Mouse (Mus musculus) C2C12 (cell line): Measurements from ENCODE around the gene Gm3625. TPM values are rescaled to one million over a fixed set of nuclear protein-coding genes. Genes with fewer than 3 reads are reported as not detected.
A peak's percentile ranks its signal among the peaks of the same experiment; 100 is the strongest.

Source experiments
- H3K27me3 ChIP-seq: one replicate; pipeline ENCODE4 v1.6.1; 2011; ENCODE audit not compliant: control insufficient read depth, insufficient read depth, insufficient read length
- H3K36me3 ChIP-seq: one replicate; pipeline ENCODE4 v1.6.1; 2011; ENCODE audit not compliant: control insufficient read depth, insufficient read depth
- H3K4me3 ChIP-seq: one replicate; pipeline ENCODE4 v1.5.1; 2011; ENCODE audit warnings: mild to moderate bottlenecking, control low read depth; ENCODE audit not compliant: poor library complexity, insufficient read depth, severe bottlenecking
- H3K79me2 ChIP-seq: one replicate; pipeline ENCODE4 v1.6.1; 2011; ENCODE audit not compliant: control insufficient read depth, insufficient read depth
- H3K79me3 ChIP-seq: one replicate; pipeline ENCODE4 v1.6.1; 2011; ENCODE audit warnings: low read depth, control low read depth
- H3ac ChIP-seq: one replicate; pipeline ENCODE3; 2011; ENCODE audit warnings: low read depth; ENCODE audit not compliant: control insufficient read depth, insufficient read length
- CEBPB ChIP-seq: IDR thresholded peaks from one replicate; pipeline ENCODE4 v1.6.1; 2011; ENCODE audit warnings: low read depth, mild to moderate bottlenecking, control low read depth, moderate library complexity
- CTCF ChIP-seq: IDR thresholded peaks from one replicate; pipeline ENCODE4 v1.5.1; 2011; ENCODE audit not compliant: control insufficient read depth, insufficient read depth, insufficient read length
- FOSL1 ChIP-seq: IDR thresholded peaks from one replicate; pipeline ENCODE4 v1.8.0; 2011; ENCODE audit warnings: mild to moderate bottlenecking, low read length; ENCODE audit not compliant: poor library complexity, insufficient read depth, severe bottlenecking
- MAX ChIP-seq: IDR thresholded peaks from one replicate; pipeline ENCODE4 v1.6.1; 2011; ENCODE audit warnings: mild to moderate bottlenecking, control low read depth
- MYOD1 ChIP-seq: IDR thresholded peaks from one replicate; pipeline ENCODE4 v1.6.1; 2011; ENCODE audit warnings: low read depth; ENCODE audit not compliant: control insufficient read depth, insufficient read length
- MYOG ChIP-seq: IDR thresholded peaks from one replicate; pipeline ENCODE4 v1.6.1; 2011; ENCODE audit not compliant: control insufficient read depth, insufficient read length; ENCODE audit errors: extremely low read depth
- USF1 ChIP-seq: IDR thresholded peaks from one replicate; pipeline ENCODE4 v1.6.1; 2011; ENCODE audit warnings: low read depth, mild to moderate bottlenecking, control low read depth, moderate library complexity
- polyA plus RNA-seq: library from polyadenylated mRNA; unstranded; fragments of >200 nt; fragmentation: generic; extraction: Trizol; gene quantifications from one replicate; pipeline ENCODE4 v1.2.1, GENCODE M21; 2012; ENCODE audit warnings: missing spikeins

The Gm3625 gene
- polyA plus RNA-seq, 1 experiment: not detected

DNA sequence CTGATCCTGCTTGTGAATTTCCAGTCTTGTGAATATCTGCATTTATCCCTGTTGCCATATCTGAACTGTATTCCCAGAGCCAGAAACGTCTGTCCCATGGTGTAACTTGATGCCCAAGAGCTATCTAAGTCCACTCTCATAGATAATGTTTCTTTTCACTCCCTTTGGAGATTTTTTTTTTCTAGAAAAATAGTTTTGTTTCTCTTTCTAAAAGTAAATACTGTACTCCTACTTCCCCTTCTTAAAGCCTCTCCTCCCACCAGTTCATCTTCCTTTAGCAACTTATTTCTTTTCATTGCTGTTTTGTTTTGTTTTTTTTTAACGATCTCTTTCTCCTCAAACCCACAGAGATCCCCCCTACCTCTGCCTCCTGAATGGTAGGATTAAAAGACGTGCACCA, 13.9 kb upstream of the Gm3625 start:
- Histone ChIP-seq H3ac (no peak overlapping the region), H3K79me3 (peaks cover 20% of the 10 kb centered on the region), H3K79me2 (peaks cover 86% of the 10 kb centered on the region), H3K36me3 (no peaks in the 10 kb centered on the region), H3K27me3 (no peaks in the 10 kb centered on the region), H3K4me3 (no peak overlapping the region)
- TF ChIP-seq CTCF: no peak
- no peak for TF ChIP-seq MYOG
- no peak for TF ChIP-seq FOSL1
- no peak for TF ChIP-seq CEBPB
- TF ChIP-seq MYOD1: no peak
- no peak for TF ChIP-seq USF1
- TF ChIP-seq MAX: no peak

DNA sequence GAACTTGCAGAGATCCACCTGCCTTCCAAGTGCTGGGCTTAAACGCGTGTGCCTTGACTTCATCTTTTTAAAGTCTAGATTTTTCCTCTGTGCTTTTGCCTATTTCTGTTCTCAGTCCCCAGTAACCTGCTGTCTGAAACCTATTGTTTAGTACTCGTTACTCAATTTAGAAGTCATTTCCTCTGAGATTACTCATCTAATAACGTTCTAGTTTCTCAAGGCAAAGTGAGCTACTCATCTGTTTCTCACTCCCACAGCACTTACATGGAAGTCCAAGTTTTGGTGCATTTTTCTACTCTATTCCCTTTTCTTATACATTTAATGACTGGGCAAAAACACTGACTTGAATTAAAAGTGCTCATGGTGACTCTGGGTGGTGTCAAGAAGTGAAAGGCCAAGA, 7.0 kb upstream of the Gm3625 start:
- Histone ChIP-seq H3K79me3 (peaks cover 51% of the 10 kb centered on the region), H3K4me3 (no peak overlapping the region), H3ac (no peak overlapping the region), H3K27me3 (no peaks in the 10 kb centered on the region), H3K36me3 (no peaks in the 10 kb centered on the region), H3K79me2 (peaks cover 99% of the 10 kb centered on the region)
- TF ChIP-seq USF1: no peak
- TF ChIP-seq FOSL1: no peak
- no peak for TF ChIP-seq CEBPB
- no peak for TF ChIP-seq MYOD1
- no peak for TF ChIP-seq MAX
- TF ChIP-seq MYOG: no peak
- TF ChIP-seq CTCF: no peak

DNA sequence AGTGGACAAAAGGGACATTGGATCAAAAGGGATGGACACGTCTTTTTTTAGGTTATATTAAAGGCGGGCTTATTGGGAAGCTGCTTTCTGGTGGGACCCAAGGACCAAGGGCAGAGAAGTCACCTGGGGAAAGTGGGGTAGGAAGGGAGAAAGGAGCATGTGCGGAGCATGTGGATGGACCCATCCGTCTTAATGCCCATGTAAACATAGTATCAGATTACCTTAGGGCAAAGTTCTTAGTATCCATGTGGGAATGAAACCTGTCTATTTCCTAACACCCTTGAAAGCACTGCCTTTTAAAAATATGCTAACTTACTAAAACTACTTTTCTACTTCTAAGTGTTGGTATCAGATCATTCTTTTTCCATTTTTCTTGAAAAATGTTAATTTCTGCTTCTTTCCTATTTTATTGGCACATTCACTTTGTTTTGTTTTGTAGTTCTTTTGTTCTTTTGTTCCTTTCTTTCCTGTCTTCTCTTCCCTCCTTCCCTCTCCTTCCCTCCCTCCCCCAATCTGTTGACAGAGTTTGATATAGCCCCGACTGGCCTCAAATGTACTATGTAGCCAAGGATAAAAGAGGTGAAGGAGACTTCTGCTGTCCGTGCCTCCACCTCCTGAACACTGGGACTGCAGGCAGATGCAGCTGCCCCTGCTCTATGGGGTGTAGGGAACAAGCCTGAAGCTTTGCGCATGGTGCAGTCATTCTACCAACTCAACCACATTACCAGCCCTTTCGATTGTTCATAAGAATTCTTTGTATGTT, 6.1 kb upstream of the Gm3625 start:
- no peaks in the 10 kb centered on the region for H3K27me3 ChIP-seq
- H3K4me3 ChIP-seq: no peak overlapping the region
- H3ac ChIP-seq: no peak overlapping the region
- TF ChIP-seq MAX (no peak), FOSL1 (no peak), CTCF (no peak), MYOD1 (no peak), CEBPB (no peak), USF1 (no peak), MYOG (no peak)
- peaks cover 55% of the 10 kb centered on the region for H3K79me3 ChIP-seq
- H3K79me2 ChIP-seq: peaks cover 99% of the 10 kb centered on the region
- no peaks in the 10 kb centered on the region for H3K36me3 ChIP-seq

DNA sequence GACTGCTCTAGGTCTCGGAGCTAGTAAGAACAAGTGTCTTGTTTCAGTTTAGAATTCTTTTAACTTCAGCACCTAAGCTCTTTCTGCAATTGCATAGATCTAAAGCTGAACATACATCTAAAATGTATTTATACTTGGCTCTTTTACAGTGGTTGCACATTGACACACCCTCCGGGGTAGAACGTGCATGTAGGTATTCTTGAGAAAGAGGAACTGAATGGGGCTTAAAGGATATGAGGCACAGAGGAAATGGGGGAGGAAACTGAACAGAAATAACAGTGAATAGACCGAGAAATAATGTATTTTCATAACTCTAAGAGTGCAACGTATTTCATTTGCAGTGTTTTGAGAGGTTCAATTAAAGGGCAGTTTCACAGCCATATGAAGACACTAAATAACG, 2.3 kb upstream of the Gm3625 start:
- H3K36me3 ChIP-seq: no peaks in the 10 kb centered on the region
- peaks cover 70% of the 10 kb centered on the region for H3K79me2 ChIP-seq
- no peak overlapping the region for H3K4me3 ChIP-seq
- peaks cover 48% of the 10 kb centered on the region for H3K79me3 ChIP-seq
- no peak for TF ChIP-seq MYOG
- TF ChIP-seq USF1: no peak
- TF ChIP-seq MYOD1: no peak
- no peak for TF ChIP-seq MAX
- TF ChIP-seq FOSL1: no peak
- no peak for TF ChIP-seq CTCF
- no peak for TF ChIP-seq CEBPB
- no peaks in the 10 kb centered on the region for H3K27me3 ChIP-seq
- no peak overlapping the region for H3ac ChIP-seq

GRCm38 (mm10) chr12:4593930-4594391, 1.2 kb upstream of the Gm3625 start:
- Histone ChIP-seq H3ac (peak overlapping the region; percentile 81), H3K79me3 (peaks cover 41% of the 10 kb centered on the region), H3K4me3 (peak overlapping the region; percentile 61), H3K36me3 (no peaks in the 10 kb centered on the region), H3K79me2 (peaks cover 59% of the 10 kb centered on the region), H3K27me3 (no peaks in the 10 kb centered on the region)
- TF ChIP-seq MYOG (no peak), MAX (no peak), CTCF (no peak), USF1 (no peak), FOSL1 (no peak), MYOD1 (no peak), CEBPB (no peak)

DNA sequence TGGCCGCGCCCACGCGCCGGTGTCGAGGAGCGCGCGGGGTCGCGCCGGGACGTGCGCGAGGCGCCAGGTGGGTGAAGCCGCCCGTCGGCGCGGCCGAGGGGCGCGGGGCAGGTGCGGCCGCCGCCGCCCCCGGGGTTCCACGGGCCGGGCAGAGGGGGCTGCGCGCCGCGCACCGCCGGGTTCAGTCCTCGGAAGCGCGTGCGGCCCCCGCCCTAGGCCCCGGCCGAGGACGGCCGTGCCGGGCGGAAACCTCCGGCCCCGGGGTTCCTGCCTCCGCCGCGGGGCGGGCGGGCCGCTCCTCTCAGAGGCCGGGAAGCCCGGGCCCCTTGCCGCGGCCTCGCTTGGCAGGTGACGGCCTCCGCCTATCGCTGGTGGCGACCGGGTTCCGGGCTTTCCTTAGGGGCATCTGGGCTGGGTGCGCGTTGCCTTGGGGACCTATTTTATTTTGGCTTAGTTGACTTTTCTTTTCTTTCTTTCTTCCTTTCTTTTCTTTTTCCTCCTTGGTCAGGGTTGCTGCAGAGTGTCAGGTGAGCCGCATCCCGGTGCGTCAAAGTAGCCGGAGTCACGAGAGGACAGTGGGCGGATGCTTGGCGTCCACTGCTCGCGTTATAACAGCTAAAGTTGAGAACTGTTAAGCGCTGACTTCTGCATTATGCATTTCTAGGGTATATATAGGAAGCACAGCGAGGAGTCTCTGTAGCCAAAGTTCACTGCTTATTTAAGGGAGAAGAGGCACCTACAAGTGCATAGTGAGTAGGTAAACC, 621 bp upstream of the Gm3625 start:
- Histone ChIP-seq H3ac (peak overlapping the region; percentile 81), H3K27me3 (no peaks in the 10 kb centered on the region), H3K36me3 (no peaks in the 10 kb centered on the region), H3K79me3 (peaks cover 35% of the 10 kb centered on the region), H3K79me2 (peaks cover 53% of the 10 kb centered on the region), H3K4me3 (peak overlapping the region; percentile 61)
- TF ChIP-seq MYOD1 (no peak), MAX (no peak), USF1 (no peak), CEBPB (no peak), CTCF (no peak), FOSL1 (no peak), MYOG (no peak)
